Mouse (Mus musculus) left cerebral cortex, postnatal 25 days (tissue): ENCODE data around the gene Spag6. TPM values are rescaled to one million over a fixed set of nuclear protein-coding genes. Genes with fewer than 3 reads are reported as not detected.

Experiments
- DNase-seq, 2 experiments: peaks; one replicate each; pipeline ENCODE4 v3.0.0; 2022; ENCODE audit warnings: low spot score in 2 of 2, mixed read lengths in 1 of 2
- intact Hi-C: fragments of 180-260 bp; cut with DNase I; formaldehyde crosslinking; loops from one replicate; pipeline ENCODE4 v1.15.1; 2025
- total RNA-seq, 2 experiments: library from RNA; stranded (reverse); gene quantifications; 2 replicates each; pipeline ENCODE4 v1.2.3; 2021

The Spag6 gene
- total RNA-seq = 1 to 10 TPM; 5.4 to 6.0 TPM

DNA sequence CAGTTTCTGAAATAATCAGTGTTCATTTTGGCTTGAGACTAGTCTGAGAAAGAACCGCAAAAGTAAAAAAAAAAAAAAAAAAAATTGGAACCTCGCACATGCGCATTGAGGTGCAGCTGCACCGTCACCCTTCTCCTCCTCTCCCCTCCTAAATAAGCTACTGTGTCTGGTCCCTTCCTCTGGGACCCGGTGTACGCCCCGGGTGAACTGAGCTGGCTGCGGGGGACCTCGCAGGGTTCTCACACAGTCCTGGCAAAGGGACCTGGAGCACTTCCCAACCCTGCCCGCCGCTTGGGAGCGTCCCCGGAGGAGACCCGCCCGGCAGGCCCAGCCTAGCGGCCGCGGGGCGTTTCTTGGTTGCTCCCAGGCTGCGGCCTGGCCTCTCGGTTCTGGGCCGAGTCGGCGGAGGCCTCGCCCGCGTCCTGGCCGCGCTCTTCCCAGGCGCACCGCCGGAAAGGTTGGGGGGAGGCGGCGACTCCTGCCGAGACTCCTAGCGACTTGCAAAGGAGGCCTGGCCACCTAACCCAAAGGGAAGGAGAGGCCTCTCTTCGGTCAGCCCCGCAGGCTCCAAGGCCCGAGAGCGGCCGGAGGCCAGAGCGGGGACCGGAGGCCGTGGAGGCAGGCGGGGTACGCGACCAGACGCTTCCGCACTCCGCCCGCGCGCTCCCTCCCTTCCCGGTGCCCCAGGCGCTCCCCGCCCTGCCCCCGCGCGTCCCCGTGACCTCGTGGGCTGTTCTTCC, at the start of gene Spag6:
Gene Spag6, plus strand, starts transcription at position 162 of the 740 bp plus-strand sequence.
- DNase-seq = peak; percentile 67
- intact Hi-C loops = loop anchor here (2.0 to 10.0 kb wide), 7 partner anchors 73 to 667 kb away; partner anchors contain the start of genes Dnajc1 and Skida1

DNA sequence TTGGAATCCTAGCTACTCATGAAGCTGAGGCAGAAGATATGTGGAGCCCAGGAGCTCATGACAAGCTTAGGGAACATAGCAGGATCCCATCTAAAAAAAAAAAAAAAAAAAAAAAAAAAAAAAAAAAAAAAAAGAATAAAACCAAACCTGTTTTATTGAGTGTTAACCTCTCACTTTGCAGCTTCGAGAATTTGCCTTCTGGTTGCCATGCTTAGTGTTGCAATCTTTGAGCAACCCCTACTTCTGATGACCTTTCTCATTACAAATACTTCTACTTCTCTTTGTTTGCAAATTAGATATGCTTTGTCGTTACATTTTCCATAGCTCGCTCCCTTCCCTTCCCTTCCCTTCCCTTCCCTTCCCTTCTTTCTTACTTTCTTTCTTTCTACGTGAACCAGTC, 45.3 kb upstream of the Spag6 start:
- intact Hi-C loops = no loop called here

DNA sequence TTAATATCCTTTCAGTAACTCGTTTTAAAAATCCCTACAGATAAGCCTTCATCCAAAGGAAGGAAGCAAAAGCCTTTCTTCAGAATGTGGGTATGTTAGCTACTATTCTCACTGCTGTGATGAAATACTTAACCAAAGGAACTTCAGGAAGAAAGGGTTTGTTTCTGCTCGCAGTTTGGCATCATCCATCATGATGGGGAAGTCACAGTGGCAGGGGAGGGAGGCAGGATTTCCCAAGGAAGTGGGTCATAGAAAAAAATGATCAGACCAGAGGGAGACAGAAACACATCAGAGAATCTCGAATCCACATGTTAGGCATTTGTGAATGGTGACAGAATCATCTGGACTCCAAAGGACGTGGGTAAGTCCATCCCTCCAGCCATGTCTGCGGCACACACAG, 39.0 kb upstream of the Spag6 start:
- no peak for DNase-seq
- intact Hi-C loops = no loop called here

More for the DNA sequence above, 45.3 kb upstream of the Spag6 start:
- DNase-seq = no peak

DNA sequence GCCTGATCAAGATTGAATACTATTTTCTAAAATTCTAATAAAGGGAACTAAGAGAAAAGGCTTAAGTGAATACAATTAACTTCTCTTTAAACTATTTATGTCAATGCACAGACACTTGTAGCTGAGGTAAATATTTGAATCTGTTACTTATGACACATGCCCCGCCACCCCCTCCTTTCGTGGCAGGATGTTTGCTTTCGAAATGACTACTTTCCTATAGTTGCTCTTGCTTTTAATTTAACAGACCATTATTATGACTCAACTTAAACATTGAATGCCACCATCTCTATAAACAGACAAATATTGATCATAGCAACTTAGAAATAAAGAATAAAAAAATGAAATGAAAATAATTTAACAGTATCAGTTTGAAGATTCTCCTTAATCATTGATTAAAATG, 29.8 kb upstream of the Spag6 start:
- intact Hi-C loops = no loop called here
- DNase-seq = no peak

DNA sequence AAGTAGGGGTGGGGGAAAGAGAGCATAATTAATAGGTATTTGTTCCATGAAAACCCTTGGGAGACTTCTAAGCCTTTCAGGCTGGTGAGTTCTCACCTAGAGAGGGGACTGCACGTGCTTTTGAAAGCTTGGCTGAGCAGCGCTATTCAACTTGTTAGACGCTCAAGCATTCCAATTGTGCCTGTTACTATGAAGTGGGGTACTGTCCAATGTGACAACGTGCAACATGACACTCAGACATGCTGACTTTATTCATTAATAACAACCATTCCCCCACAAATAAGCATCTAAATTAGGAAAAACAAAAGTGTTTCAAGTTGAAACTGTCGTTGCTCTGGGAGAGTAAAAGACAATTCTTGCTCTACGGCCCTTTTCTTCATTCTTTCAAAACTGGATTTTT, 22.8 kb upstream of the Spag6 start:
- intact Hi-C loops = loop anchor here (5.0 to 10.0 kb wide), 2 partner anchors 64 to 984 kb away; partner anchors contain the start of gene Otud1
- DNase-seq = no peak

DNA sequence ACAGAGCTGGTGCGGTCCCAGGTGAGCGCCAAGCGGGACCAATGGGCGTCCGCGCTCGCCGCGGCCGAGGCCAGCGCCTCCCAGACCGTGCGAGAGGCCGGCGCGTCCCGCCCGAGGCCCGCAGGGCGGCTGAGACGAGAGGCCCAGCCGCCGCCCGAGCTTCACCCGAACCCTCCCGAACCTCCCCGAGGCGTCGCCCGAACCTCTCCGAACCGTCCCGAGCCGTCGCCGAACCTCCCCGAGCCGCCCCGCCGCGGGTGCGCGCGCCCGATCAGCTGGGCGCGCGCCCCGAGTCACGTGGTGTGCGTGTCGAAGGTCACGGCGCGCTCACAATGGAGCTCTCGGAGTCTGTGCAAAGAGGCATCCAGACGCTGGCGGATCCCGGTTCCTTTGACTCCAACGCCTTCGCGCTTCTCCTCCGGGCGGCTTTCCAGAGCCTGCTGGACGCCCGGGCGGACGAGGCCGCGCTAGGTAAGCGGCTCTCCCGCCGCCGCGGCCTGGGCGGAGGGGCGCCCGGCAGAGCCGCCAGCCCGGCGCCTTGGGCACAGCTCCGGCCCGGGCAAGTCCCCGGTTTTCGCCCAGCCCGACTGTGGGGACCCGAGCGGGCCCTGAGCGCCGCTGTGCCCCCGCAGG, 21.6 kb upstream of the Spag6 start, which contains the start of gene Commd3:
Gene Commd3, plus strand, starts transcription at position 252 of the 633 bp plus-strand sequence.
- peak; percentile 95 to 96 for DNase-seq
- intact Hi-C loops = loop anchor here (2.0 to 10.0 kb wide), 4 partner anchors 65 to 983 kb away; partner anchors contain the start of genes Dnajc1 and Otud1

DNA sequence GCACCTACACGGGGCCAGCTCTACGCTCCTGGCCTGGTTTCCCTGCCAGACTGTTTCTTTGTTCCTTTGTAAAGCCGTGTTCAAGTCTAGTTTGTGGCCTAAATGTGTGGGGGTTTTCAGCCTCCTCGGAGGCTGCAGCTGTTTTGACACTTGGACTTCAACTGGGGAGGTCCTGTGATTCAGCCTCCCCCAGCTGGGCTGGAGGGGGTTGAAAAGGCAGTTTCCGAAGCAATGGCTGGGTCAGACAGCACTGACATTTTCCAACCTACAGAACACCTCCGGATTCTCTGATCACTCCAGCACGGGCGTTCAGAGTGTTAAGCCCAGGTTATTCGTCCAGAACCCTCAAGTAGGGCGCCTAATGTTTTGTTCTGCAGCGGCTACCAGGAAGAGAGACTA, 21.1 kb upstream of the Spag6 start:
- no peak for DNase-seq
- intact Hi-C loops = loop anchor here (2.0 to 10.0 kb wide), 4 partner anchors 65 to 982 kb away; partner anchors contain the start of genes Dnajc1 and Otud1

DNA sequence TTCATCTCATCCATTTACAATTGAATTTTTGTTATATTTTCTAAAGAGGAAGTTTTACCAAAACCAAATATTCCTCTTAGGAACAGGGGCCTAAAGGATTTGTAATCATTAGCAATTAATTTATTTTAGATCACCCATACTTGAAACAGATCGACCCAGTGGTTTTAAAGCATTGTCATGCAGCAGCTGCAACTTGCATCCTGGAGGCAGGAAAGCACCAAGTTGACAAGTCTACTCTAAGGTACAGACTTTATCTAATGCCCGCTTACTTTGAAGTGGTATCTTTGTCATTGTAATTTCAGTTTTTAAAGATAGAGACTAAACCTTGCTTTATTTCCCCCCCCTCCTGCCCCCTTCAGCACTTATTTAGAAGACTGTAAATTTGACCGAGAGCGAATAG, 20.1 kb upstream of the Spag6 start:
- DNase-seq = no peak
- intact Hi-C loops = loop anchor here (2.0 to 10.0 kb wide), 4 partner anchors 66 to 981 kb away; partner anchors contain the start of genes Dnajc1 and Otud1

DNA sequence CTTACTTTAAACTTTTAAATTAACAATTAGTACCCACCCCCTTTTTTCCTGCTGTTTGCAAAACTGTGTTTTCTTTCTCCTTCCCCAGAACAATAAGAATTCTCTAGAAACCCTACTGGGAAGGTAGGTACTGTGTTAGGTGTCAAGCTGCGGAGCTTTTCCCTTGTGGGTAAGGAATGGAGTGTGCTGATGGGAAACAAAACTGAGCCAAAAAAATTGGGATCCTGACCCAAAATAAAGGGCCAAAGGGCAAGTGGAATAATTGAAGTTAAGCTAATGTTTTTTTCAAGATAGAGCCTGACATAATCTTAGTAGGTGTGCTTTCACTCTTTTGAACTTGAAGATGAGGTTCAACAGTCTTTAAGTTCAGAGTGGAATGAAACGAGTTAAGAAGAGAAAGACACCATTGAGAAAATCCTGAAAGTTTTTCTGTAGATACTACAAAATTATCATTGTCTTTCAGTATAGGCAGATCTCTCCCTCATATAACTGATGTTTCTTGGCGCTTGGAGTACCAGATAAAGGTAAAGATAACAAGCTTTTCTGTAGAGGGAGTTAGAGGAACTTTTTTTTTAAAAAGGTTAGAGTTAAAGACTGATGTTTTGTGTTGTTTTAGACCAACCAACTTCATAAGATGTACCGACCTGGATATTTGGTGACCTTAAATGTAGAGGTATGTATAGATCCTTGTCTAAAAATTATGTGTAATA, 19.5 kb upstream of the Spag6 start:
- intact Hi-C loops = loop anchor here (5.0 to 10.0 kb wide), 2 partner anchors 67 to 980 kb away; partner anchors contain the start of gene Otud1
- no peak for DNase-seq

DNA sequence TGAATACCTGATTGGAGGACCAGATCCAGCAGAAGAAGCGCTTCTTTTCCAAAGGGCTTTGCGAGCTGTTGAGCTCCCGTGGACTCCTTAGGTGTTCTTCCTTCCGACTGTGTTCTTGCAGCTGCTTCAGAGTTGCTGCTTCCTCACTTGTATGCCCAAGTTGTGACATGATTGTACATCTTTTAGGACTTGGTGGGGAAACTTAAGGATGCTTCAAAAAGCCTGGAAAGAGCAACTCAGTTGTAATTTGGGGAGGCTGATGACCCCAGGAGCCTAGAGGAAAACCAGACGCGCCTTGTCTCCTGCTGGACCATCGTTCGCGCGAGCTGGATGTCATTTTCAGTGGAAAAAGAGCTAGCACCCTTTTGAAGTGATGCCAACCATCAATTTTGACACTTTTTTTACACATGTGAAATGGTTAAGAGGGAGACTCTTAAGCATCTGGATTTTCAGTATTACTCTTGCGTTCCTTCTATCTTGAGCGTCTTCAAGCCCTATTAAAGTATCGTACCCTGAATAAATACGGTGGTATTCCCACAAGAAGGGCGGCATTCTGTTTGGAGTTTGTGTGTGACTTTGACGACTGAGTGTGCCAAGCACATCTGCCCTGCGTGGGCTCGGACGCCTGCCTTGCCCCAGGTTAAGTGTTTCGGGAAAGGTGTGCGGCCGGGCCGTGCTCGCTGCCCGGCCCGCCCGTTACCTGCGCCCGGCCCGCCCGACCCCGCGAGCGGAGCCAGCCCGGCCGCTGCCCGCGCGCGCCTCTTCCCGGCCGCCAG, 18.0 kb upstream of the Spag6 start:
- no peak for DNase-seq
- intact Hi-C loops = loop anchor here (2.0 to 10.0 kb wide), 7 partner anchors 15 to 979 kb away; partner anchors contain the start of genes 4930426L09Rik, Mllt10, Otud1 and Pip4k2a

DNA sequence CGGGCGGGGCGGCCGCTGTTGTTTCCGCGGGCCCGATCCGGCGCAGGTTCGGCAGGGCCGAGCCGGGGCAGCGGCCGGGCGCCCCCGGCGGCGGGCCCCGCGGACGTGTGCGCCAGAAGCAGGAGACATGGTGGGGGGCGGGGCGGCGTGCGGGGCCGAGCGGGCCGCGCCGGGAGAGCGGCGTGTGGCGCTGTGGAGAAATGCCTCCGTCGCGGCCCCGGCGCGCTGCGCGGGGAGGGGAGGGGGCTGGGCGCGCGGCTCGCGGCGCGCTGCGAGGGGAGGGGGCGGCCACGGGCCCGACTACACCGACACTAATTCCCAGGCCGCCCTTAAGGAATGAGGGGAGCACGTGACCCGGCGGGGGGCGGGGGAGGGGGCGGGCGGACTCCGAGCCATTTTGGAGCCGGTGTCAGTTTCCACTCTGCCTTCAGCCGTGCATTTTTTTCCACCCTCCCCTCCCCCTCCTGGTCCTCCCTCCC, 17.3 kb upstream of the Spag6 start:
- peak; percentile 73 to 76 for DNase-seq

DNA sequence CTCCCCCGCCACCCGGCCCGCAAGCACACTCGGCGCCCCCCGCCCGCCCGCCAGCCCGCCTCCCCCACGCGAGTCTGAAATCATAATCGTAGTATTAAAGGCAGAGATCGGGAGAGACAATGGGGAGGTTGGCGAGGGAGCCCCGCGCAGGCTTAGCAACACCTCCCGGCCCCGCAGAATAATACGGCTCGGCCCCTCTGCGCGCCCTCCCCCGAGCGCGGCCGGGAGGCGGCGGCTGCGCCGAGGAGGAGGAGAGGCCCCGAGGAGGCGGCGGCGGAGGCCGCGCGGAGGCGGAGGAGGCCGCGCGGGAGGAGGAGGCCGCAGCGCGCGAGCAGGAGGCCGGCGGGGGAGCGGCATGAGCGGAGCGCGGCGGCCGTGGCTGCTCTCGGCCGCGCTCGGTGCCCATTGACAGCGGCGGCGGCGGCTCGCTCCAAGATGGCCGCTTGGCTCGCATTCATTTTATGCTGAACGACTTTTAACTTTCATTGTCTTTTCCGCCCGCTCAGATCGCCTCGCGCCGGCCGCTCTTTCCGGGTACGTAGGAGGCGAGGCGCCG, 16.8 kb upstream of the Spag6 start, which contains the start of gene Bmi1:
Gene Bmi1, plus strand, starts transcription at position 83 of the 556 bp plus-strand sequence.
- DNase-seq = peak; percentile 57 to 72
- intact Hi-C loops = loop anchor here (2.0 to 10.0 kb wide), 7 partner anchors 14 to 978 kb away; partner anchors contain the start of genes 4930426L09Rik, Mllt10, Otud1 and Pip4k2a

More for the DNA sequence above, 17.3 kb upstream of the Spag6 start:
- intact Hi-C loops = loop anchor here (2.0 to 10.0 kb wide), 7 partner anchors 14 to 978 kb away; partner anchors contain the start of genes 4930426L09Rik, Mllt10, Otud1 and Pip4k2a

DNA sequence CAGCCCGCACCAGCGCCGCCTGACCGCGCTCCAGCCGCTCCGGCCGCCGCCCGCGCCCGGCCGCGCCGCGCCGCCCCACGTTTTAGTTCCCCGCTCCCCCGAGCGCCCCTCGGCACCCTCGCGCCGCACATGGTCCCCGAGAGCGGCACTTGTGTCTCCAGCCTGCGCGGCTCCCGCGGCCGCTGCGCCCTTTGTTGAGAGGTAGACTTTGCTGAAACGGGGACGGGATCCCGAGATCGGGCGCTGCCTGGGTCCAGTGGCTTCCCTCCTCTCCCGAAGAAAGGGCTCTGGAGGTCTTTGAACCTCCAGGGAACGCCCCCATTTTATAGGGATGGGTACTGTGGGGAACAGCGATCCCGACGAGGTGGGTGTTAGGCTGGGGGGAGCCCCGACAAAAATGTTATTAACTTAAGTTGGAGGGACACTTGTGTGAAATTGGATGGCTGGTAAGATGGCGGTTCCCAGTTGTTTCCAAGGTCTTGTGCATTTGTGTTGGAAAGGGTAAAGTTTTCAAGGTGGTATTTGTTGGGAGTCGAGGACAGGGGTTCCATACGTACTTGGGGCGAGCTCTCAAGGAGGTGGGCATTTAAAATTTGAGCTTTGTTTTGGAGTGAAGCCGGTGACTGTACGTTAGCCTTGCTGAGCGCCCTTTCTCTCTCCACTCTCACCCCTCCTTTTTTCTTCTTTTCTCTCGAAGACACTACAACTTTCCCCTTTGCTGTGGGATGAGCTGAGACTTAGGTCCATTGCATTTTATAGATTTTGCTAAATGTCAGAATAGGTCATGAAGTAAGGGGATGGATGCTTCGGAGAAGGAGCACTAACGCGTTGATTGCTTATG, 16.0 kb upstream of the Spag6 start:
- peak in 1 of 2 experiments; percentile 23 for DNase-seq
- intact Hi-C loops = loop anchor here (2.0 to 10.0 kb wide), 7 partner anchors 13 to 977 kb away; partner anchors contain the start of genes 4930426L09Rik, Mllt10, Otud1 and Pip4k2a

DNA sequence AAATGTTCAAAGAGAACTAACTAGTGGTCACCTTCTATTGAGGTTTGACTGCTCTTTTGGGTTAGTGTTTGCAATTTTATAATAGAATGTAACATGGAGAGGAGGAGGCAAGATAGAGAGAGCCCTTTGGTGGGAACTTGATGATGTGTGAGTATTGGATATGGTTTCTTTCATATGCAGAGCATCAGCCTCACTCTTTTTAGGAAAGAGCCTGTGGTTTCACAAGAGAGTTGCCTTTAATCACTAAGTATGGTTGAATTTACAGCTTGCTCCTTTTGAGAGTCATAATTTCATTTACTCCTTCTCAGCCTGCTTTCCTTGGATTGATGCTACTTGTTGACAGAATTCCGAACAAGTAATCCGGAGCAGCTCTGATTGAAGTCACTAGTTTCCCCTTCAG, 14.1 kb upstream of the Spag6 start:
- intact Hi-C loops = loop anchor here (5.0 to 10.0 kb wide), 5 partner anchors 88 to 975 kb away; partner anchors contain the start of genes 4930426L09Rik, Mllt10, Otud1 and Pip4k2a
- no peak for DNase-seq

DNA sequence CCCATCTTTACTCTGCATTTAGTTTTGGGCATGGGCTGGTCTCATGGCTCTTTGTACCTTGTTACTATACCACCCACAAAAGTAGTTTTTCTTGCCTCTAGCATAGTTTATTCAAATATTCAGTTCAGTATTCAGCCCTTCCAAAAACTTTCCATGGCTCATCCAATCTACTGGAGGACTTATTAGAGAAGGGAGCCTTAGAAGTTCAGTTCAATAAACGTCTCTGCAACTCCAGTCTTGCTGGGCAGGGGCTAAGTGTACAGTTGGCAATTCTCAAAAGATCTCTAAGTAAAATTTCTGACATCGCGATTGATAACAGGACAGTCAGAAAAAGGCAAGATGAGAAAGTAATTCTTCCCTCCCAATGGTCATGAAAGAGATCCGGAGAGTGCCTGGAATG, 13.3 kb upstream of the Spag6 start:
- intact Hi-C loops = no loop called here
- no peak for DNase-seq

DNA sequence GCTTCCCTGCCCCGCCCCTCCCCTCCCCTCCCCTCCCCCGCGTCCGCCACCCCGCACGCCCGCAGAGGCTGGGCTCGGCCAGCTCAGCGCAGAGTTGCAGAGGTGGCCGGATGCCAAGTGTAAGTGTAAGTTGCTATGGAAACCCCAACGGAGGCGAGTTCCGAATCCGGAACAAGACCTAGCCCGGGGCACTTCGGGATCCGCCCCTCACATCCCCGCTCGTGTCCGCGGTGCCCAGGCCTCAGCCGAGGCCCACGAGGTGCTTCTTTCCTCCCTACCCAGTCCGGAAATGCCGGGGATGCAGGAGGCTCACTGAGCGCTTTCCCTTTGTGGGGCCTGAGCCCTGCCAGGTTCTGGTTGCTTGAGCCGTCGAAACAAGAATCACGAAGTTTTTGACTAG, 12.9 kb upstream of the Spag6 start:
- intact Hi-C loops = no loop called here
- DNase-seq = peak in 1 of 2 experiments; percentile 66

DNA sequence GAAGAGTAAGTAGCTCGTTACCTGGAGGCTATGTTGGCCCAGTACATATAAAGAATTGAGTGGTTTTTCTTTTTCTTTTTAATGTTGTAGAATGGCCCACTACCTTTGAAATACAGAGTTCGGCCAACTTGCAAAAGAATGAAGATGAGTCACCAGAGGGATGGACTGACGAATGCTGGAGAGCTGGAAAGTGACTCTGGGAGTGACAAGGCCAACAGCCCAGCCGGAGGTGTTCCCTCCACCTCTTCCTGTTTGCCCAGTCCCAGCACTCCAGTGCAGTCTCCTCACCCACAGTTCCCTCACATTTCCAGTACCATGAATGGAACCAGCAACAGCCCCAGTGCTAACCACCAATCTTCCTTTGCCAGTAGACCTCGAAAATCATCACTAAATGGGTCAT, 9.8 kb upstream of the Spag6 start:
- intact Hi-C loops = no loop called here
- DNase-seq = no peak
